Comparison of ENCODE assay signal across 24 mouse cellular contexts in genomic region chr17:32810648-32811047, GRCm38 (mm10). TPM values are rescaled to one million over a fixed set of nuclear protein-coding genes. Genes with fewer than 3 reads are reported as not detected.
DNase-seq lines count a peak whose midpoint lies in the region; ATAC-seq and TF ChIP-seq lines count a peak whose summit lies in the region.
"Had no signal": no experiment of that assay in that cellular context is flagged by ENCODE, and none has a peak within 500 bp of the region (broad histone marks: within the 10 kb centered on the region; RNA-seq: fewer than 3 reads in every experiment).

No protein-coding gene starts in this region.

- WGBS in forebrain, embryonic 14.5 days: 32% methylated on average over 1 of the region's 1 CpGs
- 35% methylated on average over 1 of the region's 1 CpGs for WGBS in forebrain, postnatal 0 days
- WGBS in hindbrain, embryonic 10.5 days: 30% methylated on average over 1 of the region's 1 CpGs
- WGBS in hindbrain, postnatal 0 days: 15% methylated on average over 1 of the region's 1 CpGs
- 23% methylated on average over 1 of the region's 1 CpGs for WGBS in midbrain, embryonic 16.5 days
- 38% methylated on average over 1 of the region's 1 CpGs for WGBS in thymus, adult 2 months

- no peak for TF ChIP-seq CTCF in forebrain, postnatal 0 days (IDR thresholded peaks at IDR 0.05; ENCODE audit: low read depth)
- TF ChIP-seq CTCF in hindbrain, postnatal 0 days (IDR thresholded peaks at IDR 0.05; ENCODE audit: low read depth): no peak
- no peak for TF ChIP-seq CTCF in thymus, adult 2 months (IDR thresholded peaks at IDR 0.05; ENCODE audit: borderline replicate concordance, control insufficient read depth, extremely low read depth, insufficient read depth, low read length, poor library complexity)

- no peak for ATAC-seq in forebrain, embryonic 14.5 days
- ATAC-seq in forebrain, postnatal 0 days: no peak
- ATAC-seq in hindbrain, postnatal 0 days: no peak
- ATAC-seq in midbrain, embryonic 16.5 days: no peak
- ATAC-seq: liver, postnatal 0 days had no signal

- no peak for DNase-seq in forebrain, embryonic 14.5 days (ENCODE audit: low spot score)
- DNase-seq in forebrain, postnatal 0 days: no peak
- no peak for DNase-seq in hindbrain, embryonic 10.5 days (ENCODE audit: low spot score)
- no peak for DNase-seq in hindbrain, postnatal 0 days (ENCODE audit: low spot score)
- no peak for DNase-seq in thymus, adult 2 months
- DNase-seq in right cerebral cortex, postnatal 14 days: no peak
- DNase-seq in gastrocnemius, postnatal 36 days: no peak
- DNase-seq: adrenal gland, postnatal 36 days; B cell, adult 2 months; cerebellum, adult 18-20 months; cerebellum, postnatal 36 days; heart, postnatal 36 days; kidney, adult 9 months; kidney, postnatal 25 days; liver; liver, postnatal 0 days; lung, postnatal 14 days; right cerebral cortex, adult 18-20 months; thymus, postnatal 36 days had no signal

- H3K9ac ChIP-seq in forebrain, embryonic 14.5 days (ENCODE audit: low read length): no peak overlapping the region
- H3K9ac ChIP-seq in forebrain, postnatal 0 days: no peak overlapping the region
- no peak overlapping the region for H3K9ac ChIP-seq in hindbrain, postnatal 0 days (replicated peaks; ENCODE audit: low read length)
- H3K9ac ChIP-seq in midbrain, embryonic 16.5 days (ENCODE audit: low read depth, low read length): no peak overlapping the region
- H3K9ac ChIP-seq: heart, embryonic 12.5 days; liver, postnatal 0 days had no signal

- no peak overlapping the region for H3K27ac ChIP-seq in forebrain, embryonic 14.5 days (ENCODE audit: low read depth, low read length)
- no peak overlapping the region for H3K27ac ChIP-seq in forebrain, postnatal 0 days (ENCODE audit: low read depth, low read length)
- H3K27ac ChIP-seq in hindbrain, embryonic 10.5 days: peak overlapping the region; percentile 96
- H3K27ac ChIP-seq in hindbrain, postnatal 0 days: no peak overlapping the region
- H3K27ac ChIP-seq in midbrain, embryonic 16.5 days (ENCODE audit: low read length): no peak overlapping the region
- H3K27ac ChIP-seq in thymus, adult 2 months (ENCODE audit: control insufficient read depth, insufficient read depth, low read length): no peak overlapping the region
- H3K27ac ChIP-seq: intestine, embryonic 15.5 days had no signal

- TF ChIP-seq POLR2A in thymus, adult 2 months (IDR thresholded peaks at IDR 0.05; ENCODE audit: control insufficient read depth, extremely low read depth, insufficient read depth, low read length, poor library complexity): no peak

- 0 out of 2 replicates have a peak, but pooled peaks cover 5% of the 10 kb centered on the region for H3K36me3 ChIP-seq in forebrain, embryonic 14.5 days (ENCODE audit: control insufficient read depth, insufficient read depth, low read length)
- no peaks in the 10 kb centered on the region for H3K36me3 ChIP-seq in forebrain, postnatal 0 days (ENCODE audit: insufficient read depth)
- H3K36me3 ChIP-seq in hindbrain, embryonic 10.5 days: peaks cover 15% of the 10 kb centered on the region
- H3K36me3 ChIP-seq in hindbrain, postnatal 0 days (ENCODE audit: insufficient read depth, low read length): no peaks in the 10 kb centered on the region
- no peaks in the 10 kb centered on the region for H3K36me3 ChIP-seq in midbrain, embryonic 16.5 days (ENCODE audit: control insufficient read depth, insufficient read depth, low read length)
- no peaks in the 10 kb centered on the region for H3K36me3 ChIP-seq in thymus, adult 2 months (ENCODE audit: control insufficient read depth, insufficient read depth, low read length)
- H3K36me3 ChIP-seq: intestine, embryonic 15.5 days had no signal

- H3K27me3 ChIP-seq in forebrain, embryonic 14.5 days (replicated peaks; ENCODE audit: control insufficient read depth, insufficient read depth, low read length): no peaks in the 10 kb centered on the region
- no peaks in the 10 kb centered on the region for H3K27me3 ChIP-seq in forebrain, postnatal 0 days (ENCODE audit: insufficient read depth, low read length)
- H3K27me3 ChIP-seq in hindbrain, embryonic 10.5 days (ENCODE audit: insufficient read depth, poor library complexity, severe bottlenecking): no peaks in the 10 kb centered on the region
- no peaks in the 10 kb centered on the region for H3K27me3 ChIP-seq in hindbrain, postnatal 0 days (ENCODE audit: insufficient read depth, low read length)
- H3K27me3 ChIP-seq in midbrain, embryonic 16.5 days (ENCODE audit: control insufficient read depth, insufficient read depth, low read depth, low read length): no peaks in the 10 kb centered on the region
- H3K27me3 ChIP-seq in thymus, adult 2 months (ENCODE audit: control insufficient read depth, insufficient read depth, low read length): peaks cover 7% of the 10 kb centered on the region; the same call in 1 of the 2 replicates
- H3K27me3 ChIP-seq: heart, embryonic 12.5 days; intestine, embryonic 15.5 days had no signal

- no peaks in the 10 kb centered on the region for H3K9me3 ChIP-seq in forebrain, embryonic 14.5 days (replicated peaks; ENCODE audit: control insufficient read depth, low read length)
- no peaks in the 10 kb centered on the region for H3K9me3 ChIP-seq in forebrain, postnatal 0 days (ENCODE audit: low read length)
- no peaks in the 10 kb centered on the region for H3K9me3 ChIP-seq in hindbrain, embryonic 10.5 days
- no peaks in the 10 kb centered on the region for H3K9me3 ChIP-seq in hindbrain, postnatal 0 days (ENCODE audit: low read length)
- H3K9me3 ChIP-seq in midbrain, embryonic 16.5 days (replicated peaks; ENCODE audit: control insufficient read depth, low read length, poor library complexity, severe bottlenecking): no peaks in the 10 kb centered on the region
- H3K9me3 ChIP-seq: heart, embryonic 12.5 days; intestine, embryonic 15.5 days had no signal

- intact Hi-C loops in gastrocnemius, postnatal 36 days (cut with DNase I): no loop called here

- H3K4me3 ChIP-seq in forebrain, embryonic 14.5 days (ENCODE audit: low read depth, low read length): no peak overlapping the region
- H3K4me3 ChIP-seq in forebrain, postnatal 0 days (ENCODE audit: low read depth, low read length): no peak overlapping the region
- peak overlapping the region; percentile 72 for H3K4me3 ChIP-seq in hindbrain, embryonic 10.5 days
- H3K4me3 ChIP-seq in hindbrain, postnatal 0 days (ENCODE audit: low read length): no peak overlapping the region
- H3K4me3 ChIP-seq in midbrain, embryonic 16.5 days (ENCODE audit: low read depth, low read length): no peak overlapping the region
- no peak overlapping the region for H3K4me3 ChIP-seq in thymus, adult 2 months (ENCODE audit: control insufficient read depth, insufficient read depth, low read length)

- H3K4me1 ChIP-seq in forebrain, embryonic 14.5 days (ENCODE audit: control insufficient read depth, insufficient read depth, low read length): peaks cover 11% of the 10 kb centered on the region; the same call in 1 of the 2 replicates
- peaks cover 3% of the 10 kb centered on the region; the same call in 1 of the 2 replicates for H3K4me1 ChIP-seq in forebrain, postnatal 0 days (ENCODE audit: insufficient read depth)
- H3K4me1 ChIP-seq in hindbrain, embryonic 10.5 days (replicated peaks): peaks cover 46% of the 10 kb centered on the region
- H3K4me1 ChIP-seq in hindbrain, postnatal 0 days (ENCODE audit: insufficient read depth, low read length): peaks cover 5% of the 10 kb centered on the region
- peaks cover 28% of the 10 kb centered on the region for H3K4me1 ChIP-seq in midbrain, embryonic 16.5 days (ENCODE audit: control insufficient read depth, insufficient read depth, low read length)
- no peaks in the 10 kb centered on the region for H3K4me1 ChIP-seq in thymus, adult 2 months (replicated peaks; ENCODE audit: control insufficient read depth, insufficient read depth, low read length)
- H3K4me1 ChIP-seq: intestine, embryonic 15.5 days had no signal

- peak overlapping the region; percentile 69; the same call in 1 of the 2 replicates for H3K4me2 ChIP-seq in forebrain, embryonic 14.5 days (ENCODE audit: low read length)
- H3K4me2 ChIP-seq in forebrain, postnatal 0 days (ENCODE audit: low read depth): no peak overlapping the region
- H3K4me2 ChIP-seq in hindbrain, postnatal 0 days (ENCODE audit: low read depth, low read length): 0 out of 2 replicates have a peak overlapping the region, but pooled peaks have one; percentile 79
- peak overlapping the region; percentile 61 for H3K4me2 ChIP-seq in midbrain, embryonic 16.5 days (ENCODE audit: low read length)

RNA-seq across cellular contexts. Expression of gene Zfp811, which starts 0.9 kb away (rescaled TPM):
- 22.2 and 25.2 TPM in 2 replicates for polyA plus RNA-seq in forebrain, embryonic 14.5 days (2014; fragmentation: Nextera tagmentation; extraction: Ambion mirVana)
- total RNA-seq in forebrain, postnatal 0 days (2014; rRNA removed): 21.9 and 25.0 TPM in 2 replicates
- 7.6 and 19.7 TPM in 2 replicates for polyA plus RNA-seq in forebrain, postnatal 0 days (2015; fragmentation: Nextera tagmentation; extraction: Ambion mirVana)
- 26.1 and 33.1 TPM in 2 replicates for polyA plus RNA-seq in hindbrain, embryonic 10.5 days (2016; fragmentation: Nextera tagmentation; extraction: Ambion mirVana)
- total RNA-seq in hindbrain, postnatal 0 days (2014; rRNA removed): 13.1 and 15.7 TPM in 2 replicates
- polyA plus RNA-seq in hindbrain, postnatal 0 days (2015; fragmentation: Nextera tagmentation; extraction: Ambion mirVana): 19.8 and 19.9 TPM in 2 replicates
- polyA plus RNA-seq in midbrain, embryonic 16.5 days (2015; fragmentation: Nextera tagmentation; extraction: Ambion mirVana): 59.3 and 60.3 TPM in 2 replicates
- polyA plus RNA-seq in thymus, adult 2 months (2012; rRNA removed): 0.05 and 0.13 TPM in 2 replicates
- total RNA-seq in gastrocnemius, postnatal 36 days (2021): under 1 TPM; 0.08 to 0.10 TPM
- total RNA-seq: megakaryocyte-erythroid progenitor cell, adult 5-6 weeks had no signal
- polyA plus RNA-seq: small intestine, adult 2 months had no signal

RNA-seq across cellular contexts. Expression of gene Zfp799, which starts 19.4 kb away (rescaled TPM):
- polyA plus RNA-seq in forebrain, embryonic 14.5 days (2014; fragmentation: Nextera tagmentation; extraction: Ambion mirVana): 20.7 and 25.7 TPM in 2 replicates
- 21.9 and 26.3 TPM in 2 replicates for total RNA-seq in forebrain, postnatal 0 days (2014; rRNA removed)
- 10.2 and 14.3 TPM in 2 replicates for polyA plus RNA-seq in forebrain, postnatal 0 days (2015; fragmentation: Nextera tagmentation; extraction: Ambion mirVana)
- polyA plus RNA-seq in hindbrain, embryonic 10.5 days (2016; fragmentation: Nextera tagmentation; extraction: Ambion mirVana): 12.9 and 14.5 TPM in 2 replicates
- 12.2 and 15.3 TPM in 2 replicates for total RNA-seq in hindbrain, postnatal 0 days (2014; rRNA removed)
- polyA plus RNA-seq in hindbrain, postnatal 0 days (2015; fragmentation: Nextera tagmentation; extraction: Ambion mirVana): 12.4 and 14.8 TPM in 2 replicates
- polyA plus RNA-seq in midbrain, embryonic 16.5 days (2015; fragmentation: Nextera tagmentation; extraction: Ambion mirVana): 15.1 and 19.1 TPM in 2 replicates
- 9.8 and 12.5 TPM in 2 replicates for polyA plus RNA-seq in thymus, adult 2 months (2012; rRNA removed)
- 1 to 10 TPM; 5.5 to 5.8 TPM for total RNA-seq in gastrocnemius, postnatal 36 days (2021)

RNA-seq across cellular contexts. Expression of gene Zfp871, which starts 22.6 kb away (rescaled TPM):
- polyA plus RNA-seq in forebrain, embryonic 14.5 days (2014; fragmentation: Nextera tagmentation; extraction: Ambion mirVana): 44.1 and 72.0 TPM in 2 replicates
- 31.6 and 40.2 TPM in 2 replicates for total RNA-seq in forebrain, postnatal 0 days (2014; rRNA removed)
- 26.0 and 51.2 TPM in 2 replicates for polyA plus RNA-seq in forebrain, postnatal 0 days (2015; fragmentation: Nextera tagmentation; extraction: Ambion mirVana)
- 38.6 and 45.4 TPM in 2 replicates for polyA plus RNA-seq in hindbrain, embryonic 10.5 days (2016; fragmentation: Nextera tagmentation; extraction: Ambion mirVana)
- total RNA-seq in hindbrain, postnatal 0 days (2014; rRNA removed): 29.2 and 34.0 TPM in 2 replicates
- polyA plus RNA-seq in hindbrain, postnatal 0 days (2015; fragmentation: Nextera tagmentation; extraction: Ambion mirVana): 42.1 and 44.4 TPM in 2 replicates
- polyA plus RNA-seq in midbrain, embryonic 16.5 days (2015; fragmentation: Nextera tagmentation; extraction: Ambion mirVana): 45.9 and 46.2 TPM in 2 replicates
- polyA plus RNA-seq in thymus, adult 2 months (2012; rRNA removed): 25.7 and 29.7 TPM in 2 replicates
- total RNA-seq in gastrocnemius, postnatal 36 days (2021): 10 to 100 TPM; 16.9 to 21.8 TPM
